Mouse (Mus musculus): ENCODE measurements around the gene Zswim5. TPM values are rescaled to one million over a fixed set of nuclear protein-coding genes. Genes with fewer than 3 reads are reported as not detected.

Zswim5 gene
- polyA plus RNA-seq, 1 experiment from 2014 or later, result 0.37 TPM

GRCm38 (mm10) chr4:116986400-116987121 lies 109.4 kb downstream of the Zswim5 start:
- Histone ChIP-seq H3K27ac (ENCODE audit: low read length) (no peak overlapping the region), H3K27me3 (replicated peaks; ENCODE audit: insufficient read depth, low read length) (no peaks in the 10 kb centered on the region), H3K9me3 (ENCODE audit: low read length) (no peaks in the 10 kb centered on the region), H3K4me1 (ENCODE audit: insufficient read depth, low read depth, low read length) (no peaks in the 10 kb centered on the region), H3K4me2 (replicated peaks; ENCODE audit: low read depth, low read length) (no peak overlapping the region), H3K36me3 (ENCODE audit: insufficient read depth, low read length) (no peaks in the 10 kb centered on the region; the same call in 1 of the 2 replicates), H3K4me3 (ENCODE audit: low read depth, low read length) (no peak overlapping the region), H3K9ac (replicated peaks; ENCODE audit: low read depth) (no peak overlapping the region)
- 59% methylated on average over 17 of the region's 17 CpGs for WGBS
- DNase-seq (ENCODE audit: low spot score) (peak; percentile 84), ATAC-seq (peak; percentile 92)
- TF ChIP-seq EP300 (IDR thresholded peaks at IDR 0.05) (no peak), CTCF (IDR thresholded peaks at IDR 0.05) (peak; percentile 93)

DNA sequence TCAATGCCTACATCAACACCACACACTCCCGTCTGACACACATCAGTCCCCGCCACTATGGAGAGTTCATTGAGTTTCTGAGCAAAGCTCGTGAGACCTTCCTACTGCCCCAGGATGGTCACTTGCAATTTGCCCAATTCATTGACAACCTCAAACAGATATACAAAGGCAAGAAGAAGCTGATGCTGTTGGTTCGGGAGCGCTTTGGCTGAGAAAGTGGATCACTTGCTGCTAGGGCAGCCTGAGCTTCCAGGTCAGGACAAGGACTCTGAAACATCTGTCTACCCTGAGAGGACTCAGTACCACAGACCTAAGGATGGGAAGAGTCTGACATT lies 109.9 kb downstream of the Zswim5 start:
- H3K36me3 ChIP-seq (ENCODE audit: insufficient read depth, low read length), result no peaks in the 10 kb centered on the region; the same call in 1 of the 2 replicates
- no peak overlapping the region for H3K4me2 ChIP-seq (replicated peaks; ENCODE audit: low read depth, low read length)
- no peak overlapping the region for H3K27ac ChIP-seq (ENCODE audit: low read length)
- DNase-seq (ENCODE audit: low spot score) (no peak), ATAC-seq (no peak)
- WGBS, result 57% methylated on average over 5 of the region's 5 CpGs
- H3K4me3 ChIP-seq (ENCODE audit: low read depth, low read length), result no peak overlapping the region
- H3K9me3 ChIP-seq (ENCODE audit: low read length), result no peaks in the 10 kb centered on the region
- no peak for TF ChIP-seq CTCF (IDR thresholded peaks at IDR 0.05)
- TF ChIP-seq EP300 (IDR thresholded peaks at IDR 0.05), result no peak
- no peak overlapping the region for H3K9ac ChIP-seq (replicated peaks; ENCODE audit: low read depth)
- no peaks in the 10 kb centered on the region for H3K27me3 ChIP-seq (replicated peaks; ENCODE audit: insufficient read depth, low read length)
- no peaks in the 10 kb centered on the region for H3K4me1 ChIP-seq (ENCODE audit: insufficient read depth, low read depth, low read length)

DNA sequence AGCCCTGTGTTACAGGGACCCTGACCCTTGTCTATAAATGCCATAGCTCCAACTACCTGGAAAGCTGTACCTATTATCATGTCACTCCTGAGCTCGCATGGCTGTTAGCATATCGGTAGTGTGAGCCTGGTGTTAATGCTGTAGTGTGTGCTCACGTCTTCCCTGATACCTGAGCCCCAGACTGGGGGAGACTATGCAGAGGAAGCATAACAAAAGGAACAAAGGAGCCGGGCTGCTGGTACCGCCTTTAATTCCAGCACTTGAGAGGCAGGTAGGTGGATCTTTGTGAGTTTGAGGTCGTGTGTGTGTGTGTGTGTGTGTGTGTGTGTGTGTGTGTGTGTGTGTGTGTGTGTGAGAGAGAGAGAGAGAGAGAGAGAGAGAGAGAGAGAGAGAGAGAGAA lies 112.6 kb downstream of the Zswim5 start:
- Histone ChIP-seq H3K4me1 (ENCODE audit: insufficient read depth, low read depth, low read length) (peaks cover 8% of the 10 kb centered on the region; the same call in 1 of the 2 replicates), H3K27ac (ENCODE audit: low read length) (no peak overlapping the region), H3K27me3 (replicated peaks; ENCODE audit: insufficient read depth, low read length) (no peaks in the 10 kb centered on the region), H3K9ac (replicated peaks; ENCODE audit: low read depth) (no peak overlapping the region), H3K36me3 (ENCODE audit: insufficient read depth, low read length) (no peaks in the 10 kb centered on the region; the same call in 1 of the 2 replicates), H3K4me3 (ENCODE audit: low read depth, low read length) (no peak overlapping the region), H3K4me2 (replicated peaks; ENCODE audit: low read depth, low read length) (no peak overlapping the region), H3K9me3 (ENCODE audit: low read length) (no peaks in the 10 kb centered on the region)
- 69% methylated on average over 6 of the region's 6 CpGs for WGBS
- ATAC-seq (no peak), DNase-seq (ENCODE audit: low spot score) (no peak)
- TF ChIP-seq CTCF (IDR thresholded peaks at IDR 0.05) (no peak), EP300 (IDR thresholded peaks at IDR 0.05) (no peak)

DNA sequence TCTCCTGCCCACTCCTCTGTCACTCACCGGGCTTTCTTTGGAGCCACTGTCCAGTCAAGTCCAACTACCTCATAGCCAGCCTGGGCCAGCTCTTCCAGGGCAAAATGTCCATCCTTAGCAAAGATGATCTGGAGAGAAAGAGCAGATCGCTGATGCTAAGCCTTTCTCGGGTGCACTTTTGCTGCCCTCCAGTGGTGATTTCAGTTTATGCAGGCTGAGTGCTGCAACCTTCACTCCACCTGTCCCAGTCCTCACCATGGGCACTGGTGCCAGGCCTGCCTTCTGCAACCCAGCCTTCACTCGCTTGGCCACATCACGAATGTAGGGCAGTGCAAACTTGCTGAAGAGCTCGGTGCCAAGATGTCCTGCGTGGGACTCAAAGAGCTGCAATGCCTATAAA lies 114.2 kb downstream of the Zswim5 start:
- Histone ChIP-seq H3K9ac (replicated peaks; ENCODE audit: low read depth) (no peak overlapping the region), H3K4me1 (ENCODE audit: insufficient read depth, low read depth, low read length) (peaks cover 14% of the 10 kb centered on the region), H3K4me3 (ENCODE audit: low read depth, low read length) (no peak overlapping the region), H3K9me3 (ENCODE audit: low read length) (no peaks in the 10 kb centered on the region), H3K27ac (ENCODE audit: low read length) (no peak overlapping the region), H3K4me2 (replicated peaks; ENCODE audit: low read depth, low read length) (no peak overlapping the region), H3K36me3 (ENCODE audit: insufficient read depth, low read length) (no peaks in the 10 kb centered on the region; the same call in 1 of the 2 replicates), H3K27me3 (replicated peaks; ENCODE audit: insufficient read depth, low read length) (no peaks in the 10 kb centered on the region)
- DNase-seq (ENCODE audit: low spot score) (peak; percentile 76), ATAC-seq (no peak)
- TF ChIP-seq CTCF (IDR thresholded peaks at IDR 0.05), result peak; percentile 97
- no peak for TF ChIP-seq EP300 (IDR thresholded peaks at IDR 0.05)
- 13% methylated on average over 7 of the region's 7 CpGs for WGBS

DNA sequence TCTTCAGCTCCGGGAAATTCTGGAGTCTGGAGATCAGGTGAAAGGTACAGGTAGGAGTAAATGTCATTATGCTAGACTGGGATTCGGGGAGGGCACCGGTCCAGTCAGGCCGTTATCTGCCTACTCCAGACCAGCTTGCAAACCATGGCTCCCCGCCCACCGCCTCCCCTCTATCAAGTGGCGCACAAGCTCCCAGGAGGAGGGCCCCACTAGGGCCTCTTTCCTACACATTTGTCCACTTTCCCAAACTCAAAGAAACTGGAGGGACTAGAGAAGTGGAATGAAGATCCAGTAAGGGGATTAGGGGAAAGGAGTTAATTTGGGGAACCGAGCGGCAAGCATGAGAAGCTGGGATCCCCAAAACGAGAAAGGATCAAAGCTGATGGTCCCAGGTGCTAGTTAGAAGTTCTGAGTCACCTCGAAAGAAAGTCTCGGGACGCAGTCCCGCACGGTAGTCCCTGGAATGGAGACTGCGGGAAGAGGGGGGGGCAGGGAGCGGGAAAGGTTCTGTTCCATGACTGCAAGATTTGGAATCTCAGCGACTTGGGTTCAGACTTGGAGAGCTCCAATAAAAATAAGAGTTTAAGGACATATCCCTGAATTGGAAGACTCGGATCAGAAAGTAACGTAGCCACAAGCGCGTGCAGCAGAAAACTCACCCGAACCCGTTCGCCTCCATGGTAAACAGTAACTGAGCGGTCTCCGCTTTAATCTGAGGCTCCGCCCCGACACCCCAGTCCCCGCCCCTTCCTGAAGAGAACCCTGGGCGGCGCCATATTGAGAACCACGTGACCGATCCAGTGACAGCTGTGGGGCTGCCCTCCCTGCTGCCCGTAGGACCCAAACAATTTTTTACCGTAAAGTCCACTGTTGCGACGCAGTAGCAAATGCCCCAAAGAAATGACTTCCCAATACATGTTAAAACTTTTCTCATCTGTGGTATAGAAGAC lies 116.8 kb downstream of the Zswim5 start, which contains the start of gene Urod:
Urod (minus strand) TSS at position 742 of the 950 bp plus-strand sequence.
- H3K27ac ChIP-seq (ENCODE audit: low read length), result peak within 1 kb of the TSS; percentile 80
- no peaks in the 10 kb centered on the region for H3K27me3 ChIP-seq (replicated peaks; ENCODE audit: insufficient read depth, low read length)
- DNase-seq (ENCODE audit: low spot score) (peak; percentile 98), ATAC-seq (peak; percentile 97)
- TF ChIP-seq CTCF (IDR thresholded peaks at IDR 0.05) (no peak), EP300 (IDR thresholded peaks at IDR 0.05) (no peak)
- peaks cover 14% of the 10 kb centered on the region for H3K4me1 ChIP-seq (ENCODE audit: insufficient read depth, low read depth, low read length)
- peak within 1 kb of the TSS; percentile 91 for H3K4me3 ChIP-seq (ENCODE audit: low read depth, low read length)
- peak within 1 kb of the TSS; percentile 82 for H3K9ac ChIP-seq (replicated peaks; ENCODE audit: low read depth)
- no peaks in the 10 kb centered on the region; the same call in 1 of the 2 replicates for H3K36me3 ChIP-seq (ENCODE audit: insufficient read depth, low read length)
- H3K4me2 ChIP-seq (replicated peaks; ENCODE audit: low read depth, low read length), result peak within 1 kb of the TSS; percentile 96
- under 1% methylated on average over 38 of the region's 38 CpGs for WGBS
- no peaks in the 10 kb centered on the region for H3K9me3 ChIP-seq (ENCODE audit: low read length)

Data from lung, postnatal 0 days (tissue).